Mouse (Mus musculus) right cerebral cortex, postnatal 4 days (tissue): ENCODE data around the gene Kpna6.
"Not testable (repeated sequence)": the region's sequence is repeated elsewhere in the genome, so short reads cannot be mapped to it uniquely, and the experiment has no call there.

Source experiments
- DNase-seq: peaks from one replicate; pipeline ENCODE4 v3.0.0-alpha.2; 2022

The Kpna6 gene

GRCm38 (mm10) chr4:129672083-129672877 lies at the start of gene Kpna6:
Gene Kpna6, minus strand, starts transcription at chr4:129672767.
- DNase-seq: peak; percentile 85

- DNase-seq: no peak
Observed at GRCm38 (mm10) chr4:129716310-129716709, 43.7 kb upstream of the Kpna6 start.

GRCm38 (mm10) chr4:129709486-129710129 lies 37.0 kb upstream of the Kpna6 start:
- no peak for DNase-seq

GRCm38 (mm10) chr4:129706750-129707149 lies 34.2 kb upstream of the Kpna6 start:
- no peak for DNase-seq

- DNase-seq: peak; percentile 74
Observed at GRCm38 (mm10) chr4:129702454-129702853, 29.9 kb upstream of the Kpna6 start.

GRCm38 (mm10) chr4:129701503-129702377 lies 29.2 kb upstream of the Kpna6 start:
- DNase-seq: peak; percentile 92

- not testable (repeated sequence) for DNase-seq
Observed at GRCm38 (mm10) chr4:129700661-129701060, 28.1 kb upstream of the Kpna6 start.

GRCm38 (mm10) chr4:129700216-129700615 lies 27.6 kb upstream of the Kpna6 start:
- no peak for DNase-seq

GRCm38 (mm10) chr4:129697191-129697590 lies 24.6 kb upstream of the Kpna6 start:
- no peak for DNase-seq

GRCm38 (mm10) chr4:129696158-129696985 lies 23.8 kb upstream of the Kpna6 start, which contains the start of gene Tmem39b:
Gene Tmem39b, minus strand, starts transcription at chr4:129696838.
- peak; percentile 88 for DNase-seq

- no peak for DNase-seq
Observed at GRCm38 (mm10) chr4:129695815-129696157, 23.2 kb upstream of the Kpna6 start.

- no peak for DNase-seq
Observed at GRCm38 (mm10) chr4:129684531-129684930, 12.0 kb upstream of the Kpna6 start.

GRCm38 (mm10) chr4:129683901-129684493 lies 11.4 kb upstream of the Kpna6 start:
- DNase-seq: no peak

GRCm38 (mm10) chr4:129681837-129682236 lies 9.3 kb upstream of the Kpna6 start:
- no peak for DNase-seq

GRCm38 (mm10) chr4:129672878-129673449 lies 397 bp upstream of the Kpna6 start:
- no peak for DNase-seq

- DNase-seq: peak; percentile 20
Observed at GRCm38 (mm10) chr4:129671491-129672082, 980 bp downstream of the Kpna6 start.

- DNase-seq: no peak
Observed at GRCm38 (mm10) chr4:129662255-129662813, 10.2 kb downstream of the Kpna6 start.

- DNase-seq: no peak
Observed at GRCm38 (mm10) chr4:129661584-129661983, 11.0 kb downstream of the Kpna6 start.

GRCm38 (mm10) chr4:129654770-129655169 lies 17.8 kb downstream of the Kpna6 start:
- DNase-seq: no peak

- DNase-seq: no peak
Observed at GRCm38 (mm10) chr4:129650359-129650758, 22.2 kb downstream of the Kpna6 start.

GRCm38 (mm10) chr4:129648656-129649055 lies 23.9 kb downstream of the Kpna6 start:
- no peak for DNase-seq
